ENCODE assay signal across 31 mouse cellular contexts in genomic region chr7:130698480-130698879, GRCm38 (mm10).
DNase-seq lines count a peak whose midpoint lies in the region; ATAC-seq and TF ChIP-seq lines count a peak whose summit lies in the region.
"Had no signal": no experiment of that assay in that cellular context is flagged by ENCODE, and none has a peak within 500 bp of the region (broad histone marks: within the 10 kb centered on the region; RNA-seq: fewer than 3 reads in every experiment).

No protein-coding gene starts in this region.

- peaks cover 64% of the 10 kb centered on the region for H3K4me1 ChIP-seq in heart, embryonic 13.5 days
- H3K4me1 ChIP-seq in limb, embryonic 14.5 days (ENCODE audit: control insufficient read depth, insufficient read depth, low read length), result peaks cover 25% of the 10 kb centered on the region
- H3K4me1 ChIP-seq in limb, embryonic 10.5 days, result peaks cover 36% of the 10 kb centered on the region

- peaks cover 36% of the 10 kb centered on the region for H3K36me3 ChIP-seq in heart, embryonic 13.5 days
- H3K36me3 ChIP-seq in limb, embryonic 14.5 days (ENCODE audit: control insufficient read depth, insufficient read depth, low read length), result peaks cover 6% of the 10 kb centered on the region; the same call in 1 of the 2 replicates
- peaks cover 35% of the 10 kb centered on the region for H3K36me3 ChIP-seq in limb, embryonic 10.5 days
- H3K36me3 ChIP-seq: G1E had no signal

- H3K9ac ChIP-seq in heart, embryonic 13.5 days, result 0 out of 2 replicates have a peak overlapping the region, but pooled peaks have one; percentile 37
- peak overlapping the region; percentile 25; the same call in 1 of the 2 replicates for H3K9ac ChIP-seq in limb, embryonic 14.5 days (ENCODE audit: low read depth, low read length, severe bottlenecking)
- H3K9ac ChIP-seq: forebrain, embryonic 12.5 days; forebrain, embryonic 15.5 days; heart, embryonic 15.5 days; hindbrain, embryonic 13.5 days had no signal

- H3K9me3 ChIP-seq in heart, embryonic 13.5 days, result no peaks in the 10 kb centered on the region
- H3K9me3 ChIP-seq in limb, embryonic 14.5 days (ENCODE audit: control insufficient read depth, low read length), result no peaks in the 10 kb centered on the region
- no peaks in the 10 kb centered on the region for H3K9me3 ChIP-seq in limb, embryonic 10.5 days (replicated peaks)
- H3K9me3 ChIP-seq: embryonic facial prominence, embryonic 10.5 days; embryonic facial prominence, embryonic 13.5 days; forebrain, embryonic 12.5 days; forebrain, embryonic 15.5 days; heart, embryonic 15.5 days; hindbrain, embryonic 10.5 days; hindbrain, embryonic 13.5 days had no signal

- H3K4me2 ChIP-seq in heart, embryonic 13.5 days, result no peak overlapping the region
- H3K4me2 ChIP-seq in limb, embryonic 14.5 days (replicated peaks; ENCODE audit: low read depth, low read length, severe bottlenecking), result no peak overlapping the region
- H3K4me2 ChIP-seq: embryonic facial prominence, embryonic 13.5 days; forebrain, embryonic 12.5 days; forebrain, embryonic 15.5 days; heart, embryonic 11.5 days; heart, embryonic 15.5 days; hindbrain, embryonic 13.5 days had no signal

- TF ChIP-seq POLR2A in limb, embryonic 14.5 days (IDR thresholded peaks at IDR 0.05; ENCODE audit: borderline replicate concordance, extremely low read depth, insufficient read depth, insufficient read length), result no peak

- no peaks in the 10 kb centered on the region for H3K27me3 ChIP-seq in heart, embryonic 13.5 days (replicated peaks)
- no peaks in the 10 kb centered on the region for H3K27me3 ChIP-seq in limb, embryonic 14.5 days (ENCODE audit: control insufficient read depth, insufficient read depth, low read length)
- H3K27me3 ChIP-seq in limb, embryonic 10.5 days (ENCODE audit: low read depth, poor library complexity, severe bottlenecking), result no peaks in the 10 kb centered on the region
- H3K27me3 ChIP-seq: embryonic facial prominence, embryonic 13.5 days; forebrain, embryonic 12.5 days; forebrain, embryonic 15.5 days; heart, embryonic 15.5 days; hindbrain, embryonic 13.5 days; Patski had no signal

- no peak overlapping the region for H3K4me3 ChIP-seq in heart, embryonic 13.5 days
- H3K4me3 ChIP-seq in limb, embryonic 14.5 days (replicated peaks; ENCODE audit: low read length), result no peak overlapping the region
- H3K4me3 ChIP-seq in limb, embryonic 10.5 days, result no peak overlapping the region
- H3K4me3 ChIP-seq: embryonic facial prominence, embryonic 10.5 days; embryonic facial prominence, embryonic 13.5 days; erythroblast, embryonic 14.5 days; forebrain, embryonic 12.5 days; forebrain, embryonic 15.5 days; heart, embryonic 15.5 days; hindbrain, embryonic 10.5 days; hindbrain, embryonic 13.5 days had no signal

- no peak for DNase-seq in heart, postnatal 4 days
- DNase-seq in limb, embryonic 14.5 days (ENCODE audit: low spot score), result no peak
- DNase-seq in limb, embryonic 10.5 days (ENCODE audit: low spot score), result no peak
- peak; percentile 35 for DNase-seq in thymus, postnatal 14 days
- DNase-seq in thymus, postnatal 36 days, result no peak
- DNase-seq in thymus, postnatal 4 days, result peak; percentile 37
- DNase-seq: adrenal gland, postnatal 10 days; adrenal gland, postnatal 36 days; B cell, adult 2 months; cerebellum, adult 11 months; cerebellum, adult 8-10 months; cerebellum, postnatal 10 days; cerebellum, postnatal 36 days; embryo, embryonic 11 days; gastrocnemius, postnatal 10 days; gastrocnemius, postnatal 36 days; heart, adult 11 months; heart, postnatal 14 days had no signal

- ATAC-seq in heart, embryonic 13.5 days (ENCODE audit: extremely low read depth, insufficient number of reproducible peaks, low FRiP score, low TSS enrichment), result no peak
- no peak for ATAC-seq in limb, embryonic 14.5 days (ENCODE audit: low FRiP score, low read depth)
- ATAC-seq: forebrain, embryonic 15.5 days; hindbrain, embryonic 16.5 days; Patski had no signal

- H3K27ac ChIP-seq in heart, embryonic 13.5 days (replicated peaks), result no peak overlapping the region
- H3K27ac ChIP-seq in limb, embryonic 14.5 days (replicated peaks; ENCODE audit: low read depth, low read length), result no peak overlapping the region
- H3K27ac ChIP-seq in limb, embryonic 10.5 days, result no peak overlapping the region
- H3K27ac ChIP-seq: embryonic facial prominence, embryonic 10.5 days; embryonic facial prominence, embryonic 13.5 days; forebrain, embryonic 12.5 days; forebrain, embryonic 15.5 days; heart, embryonic 15.5 days; hindbrain, embryonic 10.5 days; hindbrain, embryonic 13.5 days had no signal

Comparison
In these comparisons a context has a peak if more than half of its experiments do, and no peak if none do; other contexts are left out.
1. DNase-seq: peak in thymus, postnatal 14 days (single experiment) and thymus, postnatal 4 days (single experiment); none in heart, postnatal 4 days (single experiment), limb, embryonic 14.5 days (single experiment), limb, embryonic 10.5 days (single experiment) and thymus, postnatal 36 days (0 of 2).